In the genomic region with DNA sequence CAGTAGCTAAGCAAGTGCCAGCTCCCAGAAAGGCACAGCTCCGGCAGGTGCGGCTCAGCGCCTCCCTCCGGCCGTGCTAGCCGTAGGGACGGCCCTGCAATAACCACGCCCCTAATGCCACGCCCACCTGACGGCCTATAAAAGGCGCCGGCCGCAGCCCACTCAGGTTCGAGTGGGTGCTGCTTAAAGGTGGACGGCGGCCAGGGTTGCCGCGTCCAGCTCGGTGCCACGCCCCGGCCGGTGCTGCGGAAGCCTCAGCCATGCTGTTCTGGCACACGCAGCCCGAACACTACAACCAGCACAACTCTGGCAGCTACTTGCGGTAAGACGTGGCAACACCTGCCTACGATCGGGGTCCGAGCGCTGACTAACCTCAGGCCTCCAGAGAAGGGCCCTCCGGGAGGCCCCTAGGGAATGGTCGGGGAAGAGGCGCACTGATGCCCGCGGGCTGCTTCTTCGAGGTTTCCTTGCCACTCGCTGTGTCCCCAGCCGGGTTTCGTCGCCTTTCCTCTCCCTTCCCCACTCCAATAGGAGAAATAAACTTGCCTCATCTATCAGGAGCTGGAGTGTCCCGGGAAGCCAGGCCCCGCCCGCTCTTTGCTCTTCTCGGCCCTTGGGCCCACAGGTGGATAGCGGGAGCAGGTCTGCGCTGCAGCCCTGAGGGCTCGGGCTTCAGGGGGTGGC, we compare ENCODE assay signal across 7 mouse cellular contexts. TPM values are rescaled to one million over a fixed set of nuclear protein-coding genes. Genes with fewer than 3 reads are reported as not detected.
DNase-seq lines count a peak whose midpoint lies in the region; ATAC-seq and TF ChIP-seq lines count a peak whose summit lies in the region.

Gene Tfcp2l1 (plus strand): TSS at position 165 of the 684 bp plus-strand sequence.

- no peak within 1 kb of the TSS for H3K27ac ChIP-seq in bone marrow, adult 2 months (ENCODE audit: control insufficient read depth, insufficient read depth, low read depth, low read length, poor library complexity)
- H3K27ac ChIP-seq in intestine, embryonic 14.5 days (ENCODE audit: low read depth), result no peak within 1 kb of the TSS
- H3K27ac ChIP-seq in liver, adult 2 months (replicated peaks; ENCODE audit: insufficient read depth, low read depth, low read length), result no peak within 1 kb of the TSS

- H3K79me2 ChIP-seq in liver, adult 2 months (ENCODE audit: control insufficient read depth, insufficient read depth, low read length), result no peaks in the 10 kb centered on the region
- H3K79me2 ChIP-seq in myocyte (ENCODE audit: control insufficient read depth, insufficient read depth), result no peaks in the 10 kb centered on the region

- no peak for TF ChIP-seq POLR2A in bone marrow, adult 2 months (IDR thresholded peaks at IDR 0.05; ENCODE audit: borderline replicate concordance, control insufficient read depth, low read depth, low read length)
- peak; percentile 53; the same call in 1 of the 2 replicates for TF ChIP-seq POLR2A in liver, adult 2 months (IDR thresholded peaks at IDR 0.05; ENCODE audit: extremely low read depth, insufficient read depth, low read length)
- no peak for TF ChIP-seq POLR2A in myocyte (IDR thresholded peaks at IDR 0.05; ENCODE audit: insufficient read length, low read depth)

- no peak within 1 kb of the TSS for H3ac ChIP-seq in myocyte (ENCODE audit: control insufficient read depth, insufficient read length)

- DNase-seq in embryo, embryonic 11 days, result peak; percentile 80
- peak; percentile 50 to 66 for DNase-seq in gastrocnemius, postnatal 36 days
- peak; percentile 90 for DNase-seq in intestine, embryonic 14.5 days (ENCODE audit: low spot score)
- DNase-seq in liver, adult 2 months (ENCODE audit: extremely low read depth, low read depth, low spot score), result peak; percentile 84
- DNase-seq in spleen, postnatal 36 days (ENCODE audit: low spot score in 2 of 2), result peak; percentile 48 to 57

- H3K27me3 ChIP-seq in intestine, embryonic 14.5 days (replicated peaks; ENCODE audit: control insufficient read depth, insufficient read depth, low read length), result peaks cover 30% of the 10 kb centered on the region
- no peaks in the 10 kb centered on the region for H3K27me3 ChIP-seq in liver, adult 2 months (ENCODE audit: control insufficient read depth, insufficient read depth, low read length)
- H3K27me3 ChIP-seq in myocyte (ENCODE audit: control insufficient read depth, insufficient read depth, insufficient read length), result peaks cover 26% of the 10 kb centered on the region

- no peak for TF ChIP-seq CTCF in bone marrow, adult 2 months (IDR thresholded peaks at IDR 0.05; ENCODE audit: control insufficient read depth, insufficient read depth, low read length)
- peak; percentile 63 for TF ChIP-seq CTCF in liver, adult 2 months (IDR thresholded peaks at IDR 0.05; ENCODE audit: low read depth, low read length)

- peak within 1 kb of the TSS; percentile 35 for H3K9ac ChIP-seq in intestine, embryonic 14.5 days (ENCODE audit: low read length)
- peak within 1 kb of the TSS; percentile 34 for H3K9ac ChIP-seq in liver, adult 2 months (ENCODE audit: low read depth, low read length)

- intact Hi-C loops in gastrocnemius, postnatal 36 days (cut with DNase I), result no loop called here

- peak; percentile 89 for ATAC-seq in intestine, embryonic 14.5 days (replicated peaks; ENCODE audit: low FRiP score, low TSS enrichment, low read depth)

- H3K9me3 ChIP-seq in intestine, embryonic 14.5 days (ENCODE audit: control insufficient read depth, low read length), result no peaks in the 10 kb centered on the region

- H3K4me3 ChIP-seq in bone marrow, adult 2 months (replicated peaks; ENCODE audit: control insufficient read depth, low read depth, low read length), result peak within 1 kb of the TSS; percentile 31
- peak within 1 kb of the TSS; percentile 51 for H3K4me3 ChIP-seq in intestine, embryonic 14.5 days (ENCODE audit: low read depth, low read length)
- peak within 1 kb of the TSS; percentile 56 for H3K4me3 ChIP-seq in liver, adult 2 months (ENCODE audit: insufficient read depth, low read depth, low read length)
- H3K4me3 ChIP-seq in myocyte, result no peak within 1 kb of the TSS

- WGBS in bone marrow, adult 2 months, result 2% methylated on average over 48 of the region's 48 CpGs
- WGBS in intestine, embryonic 14.5 days, result under 1% methylated on average over 48 of the region's 48 CpGs
- under 1% methylated on average over 48 of the region's 48 CpGs for WGBS in liver, adult 2 months

- H3K4me1 ChIP-seq in bone marrow, adult 2 months (ENCODE audit: control insufficient read depth, insufficient read depth, low read length), result no peaks in the 10 kb centered on the region; the same call in none of the 2 replicates
- 0 out of 2 replicates have a peak, but pooled peaks cover 7% of the 10 kb centered on the region for H3K4me1 ChIP-seq in intestine, embryonic 14.5 days (replicated peaks; ENCODE audit: control insufficient read depth, insufficient read depth, low read length)
- H3K4me1 ChIP-seq in liver, adult 2 months (ENCODE audit: control insufficient read depth, insufficient read depth, low read length), result no peaks in the 10 kb centered on the region

- no peaks in the 10 kb centered on the region for H3K36me3 ChIP-seq in intestine, embryonic 14.5 days (ENCODE audit: control insufficient read depth, insufficient read depth, low read length)
- H3K36me3 ChIP-seq in liver, adult 2 months (ENCODE audit: control insufficient read depth, insufficient read depth, low read length), result no peaks in the 10 kb centered on the region
- no peaks in the 10 kb centered on the region for H3K36me3 ChIP-seq in myocyte (ENCODE audit: control insufficient read depth, insufficient read depth)

- peak within 1 kb of the TSS; percentile 93 for H3K4me2 ChIP-seq in intestine, embryonic 14.5 days (ENCODE audit: low read length)
- peak within 1 kb of the TSS; percentile 45 for H3K4me2 ChIP-seq in myocyte (ENCODE audit: low read depth)

TF ChIP-seq in myocyte, 11 proteins besides CTCF, POLR2A, EP300 and RAD21:
- no peak for TF ChIP-seq E2F4 (IDR thresholded peaks at IDR 0.05; ENCODE audit: insufficient read depth)
TF ChIP-seq in myocyte: peak in this region for 0.

RNA-seq across cellular contexts. Expression of gene Tfcp2l1, which starts in this region (rescaled TPM):
- 2.7 TPM in 1 of 2 replicates, not detected in the other for polyA plus RNA-seq in bone marrow, adult 2 months (2011; ENCODE audit: insufficient read depth, insufficient read length, low replicate concordance, missing spikeins)
- total RNA-seq in gastrocnemius, postnatal 36 days (2021), result 1 to 10 TPM; 2.1 to 5.0 TPM
- 2.1 and 2.2 TPM in 2 replicates for polyA plus RNA-seq in intestine, embryonic 14.5 days (2014; fragmentation: Nextera tagmentation; extraction: Ambion mirVana)
- total RNA-seq in liver, adult 2 months (2014; rRNA removed), result 1.6 and 3.6 TPM in 2 replicates
- 2.5 and 3.3 TPM in 2 replicates for polyA plus RNA-seq in liver, adult 2 months (2012; rRNA removed)
- polyA plus RNA-seq in myocyte (2012; fragmentation: generic; extraction: Trizol), result 1.2 TPM
